Mouse (Mus musculus): ENCODE measurements around the gene Tctex1d4. TPM values are rescaled to one million over a fixed set of nuclear protein-coding genes. Genes with fewer than 3 reads are reported as not detected.

Gene Tctex1d4
- total and polyA plus RNA-seq, 3 experiments = 0.31 to 1.3 TPM; not detected in 1

- no peak for TF ChIP-seq ZNF384 (IDR thresholded peaks at IDR 0.05; ENCODE audit: low read depth, low read length)
- TF ChIP-seq USF1 (IDR thresholded peaks at IDR 0.05; ENCODE audit: low read depth, low read length) = 0 out of 2 replicates have a peak, but pooled peaks have one; percentile 0
- TF ChIP-seq NRF1 (IDR thresholded peaks at IDR 0.05; ENCODE audit: insufficient read depth, low read depth, low read length, poor library complexity, severe bottlenecking) = 0 out of 2 replicates have a peak, but pooled peaks have one; percentile 6
- TF ChIP-seq BHLHE40 (IDR thresholded peaks at IDR 0.05; ENCODE audit: borderline replicate concordance, low read depth, low read length) = no peak
- TF ChIP-seq MXI1 (IDR thresholded peaks at IDR 0.05; ENCODE audit: low read depth, low read length) = peak; percentile 67; the same call in 1 of the 2 replicates
- TF ChIP-seq GATA1 (IDR thresholded peaks at IDR 0.05; ENCODE audit: low read depth, low read length) = no peak
- TF ChIP-seq RAD21 (IDR thresholded peaks at IDR 0.05; ENCODE audit: low read depth, low read length) = no peak
- no peak for TF ChIP-seq ZC3H11A (IDR thresholded peaks at IDR 0.05; ENCODE audit: low read depth, low read length)
- TF ChIP-seq CTCF (IDR thresholded peaks at IDR 0.05 in 2 of 3, conservative IDR thresholded peaks at IDR 0.05 in 1 of 3; ENCODE audit: control insufficient read depth in 1 of 3, insufficient read depth in 1 of 3, low read depth in 2 of 3, low read length in 3 of 3, poor library complexity in 1 of 3, severe bottlenecking in 1 of 3) = no peak
- peak; percentile 58; the same call in 1 of the 2 replicates for TF ChIP-seq JUND (IDR thresholded peaks at IDR 0.05; ENCODE audit: low read depth, low read length)
Observed at GRCm38 (mm10) chr4:117136034-117136433, 9.4 kb downstream of the Tctex1d4 start (continued).

- Histone ChIP-seq H3K27ac (ENCODE audit: control insufficient read depth, low read depth, low read length) (peak overlapping the region; percentile 55), H3K4me1 (ENCODE audit: control insufficient read depth in 1 of 2, insufficient read depth in 2 of 2, low read length in 2 of 2) (peaks cover 5 to 22% of the 10 kb centered on the region in 2 experiments), H3K4me3 (ENCODE audit: control insufficient read depth in 1 of 2, insufficient read depth in 1 of 2, low read depth in 2 of 2, low read length in 2 of 2) (peak overlapping the region; percentile 3 to 8; a peak in 2 of 4 replicates), H3K27me3 (ENCODE audit: control insufficient read depth in 1 of 2, insufficient read depth in 2 of 2, low read length in 2 of 2) (no peaks in the 10 kb centered on the region), H3K9ac (ENCODE audit: control insufficient read depth, low read depth, low read length, poor library complexity, severe bottlenecking) (peak overlapping the region; percentile 70), H3K9me3 (replicated peaks; ENCODE audit: insufficient read depth, low read length) (no peaks in the 10 kb centered on the region), H3K36me3 (ENCODE audit: control insufficient read depth in 1 of 2, insufficient read depth in 2 of 2, low read length in 2 of 2) (peaks cover 0 to 4% of the 10 kb centered on the region in 2 experiments; a peak in 2 of 4 replicates), H3K79me2 (ENCODE audit: control insufficient read depth, insufficient read depth, low read length, poor library complexity) (peaks cover 2% of the 10 kb centered on the region)
- no peak for TF ChIP-seq UBTF (IDR thresholded peaks at IDR 0.05; ENCODE audit: borderline replicate concordance, insufficient read depth, low read depth, low read length)
- TF ChIP-seq CHD1 (IDR thresholded peaks at IDR 0.05; ENCODE audit: low read depth, low read length) = no peak
- no peak for TF ChIP-seq MXI1 (IDR thresholded peaks at IDR 0.05; ENCODE audit: low read depth, low read length)
- no peak for TF ChIP-seq GABPA (IDR thresholded peaks at IDR 0.05; ENCODE audit: low read depth, low read length)
- no peak for DNase-seq (ENCODE audit: low read depth, low spot score)
Observed at GRCm38 (mm10) chr4:117138295-117139216, 12.0 kb downstream of the Tctex1d4 start.

- peak; percentile 88 for DNase-seq (ENCODE audit: low read depth, low spot score)
- Histone ChIP-seq H3K36me3 (ENCODE audit: control insufficient read depth in 1 of 2, insufficient read depth in 2 of 2, low read length in 2 of 2) (peaks cover 0 to 4% of the 10 kb centered on the region in 2 experiments; a peak in 2 of 4 replicates), H3K27me3 (ENCODE audit: control insufficient read depth in 1 of 2, insufficient read depth in 2 of 2, low read length in 2 of 2) (no peaks in the 10 kb centered on the region), H3K4me3 (ENCODE audit: control insufficient read depth in 1 of 2, insufficient read depth in 1 of 2, low read depth in 2 of 2, low read length in 2 of 2) (peak overlapping the region; percentile 3 to 8; a peak in 2 of 4 replicates), H3K27ac (ENCODE audit: control insufficient read depth, low read depth, low read length) (peak overlapping the region; percentile 55), H3K9ac (ENCODE audit: control insufficient read depth, low read depth, low read length, poor library complexity, severe bottlenecking) (peak overlapping the region; percentile 70), H3K4me1 (ENCODE audit: control insufficient read depth in 1 of 2, insufficient read depth in 2 of 2, low read length in 2 of 2) (peaks cover 5 to 21% of the 10 kb centered on the region in 2 experiments), H3K9me3 (replicated peaks; ENCODE audit: insufficient read depth, low read length) (no peaks in the 10 kb centered on the region), H3K79me2 (ENCODE audit: control insufficient read depth, insufficient read depth, low read length, poor library complexity) (no peaks in the 10 kb centered on the region; the same call in 1 of the 2 replicates)
- peak; percentile 100 for TF ChIP-seq MYC (IDR thresholded peaks at IDR 0.05; ENCODE audit: low read depth, low read length)
- peak; percentile 96 for TF ChIP-seq SIN3A (IDR thresholded peaks at IDR 0.05; ENCODE audit: low read length)
- peak in 1 of 2 experiments; percentile 62; a peak in 1 of 4 replicates for TF ChIP-seq USF2 (IDR thresholded peaks at IDR 0.05; ENCODE audit: borderline replicate concordance in 1 of 2, insufficient read depth in 1 of 2, low read depth in 1 of 2, low read length in 2 of 2)
- TF ChIP-seq ZNF384 (IDR thresholded peaks at IDR 0.05; ENCODE audit: low read depth, low read length) = no peak
- TF ChIP-seq TBP (IDR thresholded peaks at IDR 0.05; ENCODE audit: low read depth, low read length) = peak; percentile 72
- TF ChIP-seq CTCF (IDR thresholded peaks at IDR 0.05 in 2 of 3, conservative IDR thresholded peaks at IDR 0.05 in 1 of 3; ENCODE audit: control insufficient read depth in 1 of 3, insufficient read depth in 1 of 3, low read depth in 2 of 3, low read length in 3 of 3, poor library complexity in 1 of 3, severe bottlenecking in 1 of 3) = peak; percentile 66 to 89 (median 73)
- TF ChIP-seq GABPA (IDR thresholded peaks at IDR 0.05; ENCODE audit: low read depth, low read length) = no peak
- no peak for TF ChIP-seq MAZ (IDR thresholded peaks at IDR 0.05; ENCODE audit: low read depth, low read length)
- peak; percentile 67 for TF ChIP-seq ZC3H11A (IDR thresholded peaks at IDR 0.05; ENCODE audit: low read depth, low read length)
- TF ChIP-seq MXI1 (IDR thresholded peaks at IDR 0.05; ENCODE audit: low read depth, low read length) = peak; percentile 99
- peak; percentile 78 for TF ChIP-seq SMC3 (IDR thresholded peaks at IDR 0.05; ENCODE audit: low read depth, low read length)
- peak; percentile 79 for TF ChIP-seq RAD21 (IDR thresholded peaks at IDR 0.05; ENCODE audit: low read depth, low read length)
- peak; percentile 98 for TF ChIP-seq MAX (IDR thresholded peaks at IDR 0.05; ENCODE audit: low read length)
- no peak for TF ChIP-seq ZMIZ1 (IDR thresholded peaks at IDR 0.05; ENCODE audit: low read depth, low read length)
- TF ChIP-seq USF1 (IDR thresholded peaks at IDR 0.05; ENCODE audit: low read depth, low read length) = peak; percentile 93
- peak; percentile 32; the same call in 1 of the 2 replicates for TF ChIP-seq NELFE (IDR thresholded peaks at IDR 0.05; ENCODE audit: low read depth, low read length)
- TF ChIP-seq ELF1 (IDR thresholded peaks at IDR 0.05; ENCODE audit: low read depth, low read length) = no peak
- TF ChIP-seq POLR2A (IDR thresholded peaks at IDR 0.05; ENCODE audit: control insufficient read depth in 1 of 2, insufficient read depth in 1 of 2, low read depth in 1 of 2, low read length in 2 of 2, poor library complexity in 1 of 2) = peak in 1 of 2 experiments; percentile 51; a peak in 1 of 4 replicates
Observed at GRCm38 (mm10) chr4:117139217-117139612, 12.6 kb downstream of the Tctex1d4 start.

Measured in MEL (cell line).